Mouse (Mus musculus) embryonic facial prominence, embryonic 10.5 days (tissue): ENCODE measurements at regions not wholly inside any gene's neighbourhood (a gene's known extent, or its start where the extent isn't known, plus 50 kb on each side); places are given as distances from the start of the nearest gene placed in this dataset.

Source experiments
- DNase-seq: peaks from one replicate; pipeline ENCODE4 v3.0.0-alpha.2; 2017; ENCODE audit warnings: low spot score
- H3K27ac ChIP-seq: fragments of 300-500 bp; sonication (generic); replicated peaks from 2 replicates; pipeline ENCODE4 v1.5.1; 2016; ENCODE audit warnings: mild to moderate bottlenecking
- H3K27me3 ChIP-seq: fragments of 300-500 bp; sonication (generic); replicated peaks from 2 replicates; pipeline ENCODE4 v1.6.1; 2016; ENCODE audit warnings: low read depth, mild to moderate bottlenecking; ENCODE audit not compliant: poor library complexity, severe bottlenecking
- H3K36me3 ChIP-seq: fragments of 300-500 bp; sonication (generic); replicated peaks from 2 replicates; pipeline ENCODE4 v1.6.1; 2016; ENCODE audit warnings: mild to moderate bottlenecking, moderate library complexity
- H3K4me1 ChIP-seq: fragments of 300-500 bp; sonication (generic); 2 replicates; pipeline ENCODE4 v1.6.1; 2016
- H3K4me3 ChIP-seq: fragments of 300-500 bp; sonication (generic); 2 replicates; pipeline ENCODE4 v1.5.1; 2016; ENCODE audit warnings: mild to moderate bottlenecking, moderate library complexity
- H3K9me3 ChIP-seq: fragments of 300-500 bp; sonication (generic); 2 replicates; pipeline ENCODE4 v1.6.1; 2016; ENCODE audit warnings: mild to moderate bottlenecking
- WGBS: fragments of 180-500 bp; shearing (Covaris S2); methylation state at CpG from one replicate; pipeline ENCODE4 v1.1.7; 2016; 5-methylcytosine and 5-hydroxymethylcytosine counted together

- no peaks in the 10 kb centered on the region; the same call in 1 of the 2 replicates for H3K27me3 ChIP-seq
- no peaks in the 10 kb centered on the region for H3K9me3 ChIP-seq
- no peak for DNase-seq
- 87% methylated on average over 10 of the region's 10 CpGs for whole genome bisulfite sequencing
- H3K27ac ChIP-seq, result no peak overlapping the region
- H3K36me3 ChIP-seq, result no peaks in the 10 kb centered on the region
- peaks cover 17% of the 10 kb centered on the region; the same call in 1 of the 2 replicates for H3K4me1 ChIP-seq
- no peak overlapping the region for H3K4me3 ChIP-seq
Observed at GRCm38 (mm10) chr13:43954714-43955393, 170.3 kb downstream of the Cd83 start.

GRCm38 (mm10) chr13:43957046-43957445, 172.5 kb downstream of the Cd83 start:
- no peak for DNase-seq
- no peaks in the 10 kb centered on the region for H3K27me3 ChIP-seq
- H3K36me3 ChIP-seq, result no peaks in the 10 kb centered on the region
- no peaks in the 10 kb centered on the region for H3K9me3 ChIP-seq
- WGBS, result 82% methylated on average over 2 of the region's 2 CpGs
- H3K4me3 ChIP-seq, result no peak overlapping the region
- H3K4me1 ChIP-seq, result peaks cover 17% of the 10 kb centered on the region; the same call in 1 of the 2 replicates
- no peak overlapping the region for H3K27ac ChIP-seq

GRCm38 (mm10) chr13:43959121-43959572, 174.6 kb downstream of the Cd83 start:
- Histone ChIP-seq H3K4me1 (peaks cover 12% of the 10 kb centered on the region; the same call in 1 of the 2 replicates), H3K36me3 (no peaks in the 10 kb centered on the region), H3K4me3 (no peak overlapping the region), H3K27me3 (no peaks in the 10 kb centered on the region), H3K27ac (no peak overlapping the region), H3K9me3 (no peaks in the 10 kb centered on the region)
- DNase-seq, result no peak
- WGBS, result 70% methylated on average over 9 of the region's 9 CpGs

GRCm38 (mm10) chr13:43961047-43961690, 176.6 kb downstream of the Cd83 start:
- H3K27me3 ChIP-seq, result no peaks in the 10 kb centered on the region
- H3K27ac ChIP-seq, result no peak overlapping the region
- 80% methylated on average over 6 of the region's 6 CpGs for WGBS
- no peaks in the 10 kb centered on the region for H3K36me3 ChIP-seq
- H3K4me1 ChIP-seq, result peaks cover 12% of the 10 kb centered on the region; the same call in 1 of the 2 replicates
- H3K4me3 ChIP-seq, result no peak overlapping the region
- H3K9me3 ChIP-seq, result no peaks in the 10 kb centered on the region
- no peak for DNase-seq

GRCm38 (mm10) chr13:43961987-43962386, 177.4 kb downstream of the Cd83 start:
- H3K27me3 ChIP-seq, result no peaks in the 10 kb centered on the region
- 85% methylated on average over 3 of the region's 3 CpGs for WGBS
- H3K4me3 ChIP-seq, result no peak overlapping the region

GRCm38 (mm10) chr13:43963321-43963720, 178.7 kb downstream of the Cd83 start:
- Histone ChIP-seq H3K27ac (no peak overlapping the region), H3K4me1 (peaks cover 12% of the 10 kb centered on the region; the same call in 1 of the 2 replicates), H3K9me3 (no peaks in the 10 kb centered on the region), H3K27me3 (no peaks in the 10 kb centered on the region), H3K36me3 (no peaks in the 10 kb centered on the region), H3K4me3 (no peak overlapping the region)
- 86% methylated on average over 3 of the region's 3 CpGs for WGBS
- no peak for DNase-seq

More at GRCm38 (mm10) chr13:43961987-43962386, 177.4 kb downstream of the Cd83 start:
- Histone ChIP-seq H3K4me1 (peaks cover 12% of the 10 kb centered on the region; the same call in 1 of the 2 replicates), H3K27ac (no peak overlapping the region), H3K9me3 (no peaks in the 10 kb centered on the region), H3K36me3 (no peaks in the 10 kb centered on the region)
- DNase-seq, result no peak

GRCm38 (mm10) chr13:43965256-43965905, 180.8 kb downstream of the Cd83 start:
- H3K27me3 ChIP-seq, result no peaks in the 10 kb centered on the region
- H3K27ac ChIP-seq, result no peak overlapping the region
- no peaks in the 10 kb centered on the region for H3K36me3 ChIP-seq
- 87% methylated on average over 4 of the region's 4 CpGs for WGBS
- peaks cover 4% of the 10 kb centered on the region; the same call in 1 of the 2 replicates for H3K4me1 ChIP-seq
- DNase-seq, result no peak
- no peak overlapping the region for H3K4me3 ChIP-seq
- no peaks in the 10 kb centered on the region for H3K9me3 ChIP-seq

- WGBS, result 82% methylated on average over 5 of the region's 5 CpGs
- Histone ChIP-seq H3K4me3 (no peak overlapping the region), H3K4me1 (no peaks in the 10 kb centered on the region), H3K27me3 (no peaks in the 10 kb centered on the region), H3K9me3 (no peaks in the 10 kb centered on the region), H3K27ac (no peak overlapping the region), H3K36me3 (no peaks in the 10 kb centered on the region)
- DNase-seq, result no peak
Observed at GRCm38 (mm10) chr13:43967516-43967915, 182.9 kb downstream of the Cd83 start.

GRCm38 (mm10) chr13:43972906-43973305, 188.3 kb downstream of the Cd83 start:
- Histone ChIP-seq H3K27me3 (no peaks in the 10 kb centered on the region), H3K4me1 (peaks cover 10% of the 10 kb centered on the region; the same call in 1 of the 2 replicates), H3K36me3 (no peaks in the 10 kb centered on the region), H3K9me3 (no peaks in the 10 kb centered on the region), H3K4me3 (no peak overlapping the region), H3K27ac (no peak overlapping the region)
- DNase-seq, result no peak
- 90% methylated on average over 2 of the region's 2 CpGs for WGBS

GRCm38 (mm10) chr13:43975281-43975680, 190.7 kb downstream of the Cd83 start:
- 74% methylated on average over 13 of the region's 13 CpGs for WGBS
- H3K27me3 ChIP-seq, result no peaks in the 10 kb centered on the region
- H3K4me3 ChIP-seq, result no peak overlapping the region
- H3K27ac ChIP-seq, result no peak overlapping the region
- H3K9me3 ChIP-seq, result no peaks in the 10 kb centered on the region
- H3K36me3 ChIP-seq, result no peaks in the 10 kb centered on the region
- DNase-seq, result no peak
- H3K4me1 ChIP-seq, result peaks cover 10% of the 10 kb centered on the region; the same call in 1 of the 2 replicates

- Histone ChIP-seq H3K36me3 (no peaks in the 10 kb centered on the region), H3K4me3 (no peak overlapping the region), H3K9me3 (no peaks in the 10 kb centered on the region), H3K27ac (peak overlapping the region; percentile 24; the same call in 1 of the 2 replicates), H3K4me1 (peaks cover 10% of the 10 kb centered on the region; the same call in 1 of the 2 replicates), H3K27me3 (no peaks in the 10 kb centered on the region)
- WGBS, result 59% methylated on average over 7 of the region's 7 CpGs
- no peak for DNase-seq
Observed at GRCm38 (mm10) chr13:43975801-43976200, 191.2 kb downstream of the Cd83 start.

GRCm38 (mm10) chr13:43976676-43977075, 192.1 kb downstream of the Cd83 start:
- Histone ChIP-seq H3K27ac (peak overlapping the region; percentile 48; the same call in 1 of the 2 replicates), H3K9me3 (no peaks in the 10 kb centered on the region), H3K36me3 (no peaks in the 10 kb centered on the region), H3K27me3 (no peaks in the 10 kb centered on the region), H3K4me3 (no peak overlapping the region), H3K4me1 (peaks cover 10% of the 10 kb centered on the region; the same call in 1 of the 2 replicates)
- WGBS, result 56% methylated on average over 7 of the region's 7 CpGs
- no peak for DNase-seq
